Mouse (Mus musculus) cerebellum, adult (tissue): ENCODE measurements around the gene Zfp59.
"Not testable (repeated sequence)": the region's sequence is repeated elsewhere in the genome, so short reads cannot be mapped to it uniquely, and the experiment has no call there.

Experiments used
- ATAC-seq: cut with Nextera tagmentation; 2 replicates; pipeline ENCODE4 v1.9.2; 2017; ENCODE audit warnings: mild to moderate bottlenecking, moderate library complexity, mixed read lengths; ENCODE audit not compliant: insufficient number of reproducible peaks, low FRiP score, low TSS enrichment

Gene Zfp59

DNA sequence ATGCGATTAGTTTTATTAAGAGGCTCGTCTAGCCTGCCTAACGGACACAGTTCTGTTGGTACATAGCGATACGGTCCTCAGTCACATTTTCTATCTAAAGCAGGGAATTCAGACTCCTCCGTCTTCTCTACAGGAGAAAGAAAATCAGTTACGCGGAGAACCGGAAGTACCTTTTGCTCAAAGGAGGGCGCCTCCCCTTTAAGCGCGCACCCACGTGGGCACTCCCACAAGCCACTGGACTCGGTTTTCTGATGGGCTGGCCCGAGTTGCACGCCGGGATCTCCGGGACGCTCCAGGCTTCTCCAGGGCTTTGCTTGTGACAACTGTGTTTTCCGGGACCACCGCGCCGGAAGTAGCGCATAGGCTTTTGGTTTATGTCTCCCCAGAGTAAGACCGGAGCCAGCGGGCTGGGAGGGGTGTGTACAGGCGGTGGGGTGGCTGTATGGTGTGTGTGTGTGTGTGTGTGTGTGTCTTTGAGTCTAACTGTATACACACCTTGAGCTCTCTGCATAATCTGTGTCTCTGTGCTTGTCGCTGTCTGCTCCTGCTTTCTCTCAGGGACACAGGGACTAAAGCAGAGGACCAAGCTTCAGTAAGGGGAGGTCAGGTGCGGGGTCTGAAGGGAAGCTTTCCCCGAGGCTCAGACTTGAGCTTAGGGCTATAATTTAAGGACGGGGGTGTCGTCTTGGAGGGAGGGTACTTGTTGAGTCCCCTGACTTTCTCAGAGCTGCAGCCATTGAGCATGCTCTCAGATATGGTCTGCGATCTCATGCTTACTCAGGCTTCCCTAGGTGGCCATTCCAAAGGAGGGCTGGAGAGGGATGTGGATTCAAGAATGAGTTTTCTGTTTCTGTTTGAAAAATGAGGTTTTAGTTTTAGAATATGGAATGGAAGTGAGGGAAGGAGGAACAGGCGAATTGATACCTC is at the start of gene Zfp59:
Gene Zfp59, plus strand, starts transcription at position 285 of the 927 bp plus-strand sequence.
- ATAC-seq = peak; percentile 83; the same call in 1 of the 2 replicates

DNA sequence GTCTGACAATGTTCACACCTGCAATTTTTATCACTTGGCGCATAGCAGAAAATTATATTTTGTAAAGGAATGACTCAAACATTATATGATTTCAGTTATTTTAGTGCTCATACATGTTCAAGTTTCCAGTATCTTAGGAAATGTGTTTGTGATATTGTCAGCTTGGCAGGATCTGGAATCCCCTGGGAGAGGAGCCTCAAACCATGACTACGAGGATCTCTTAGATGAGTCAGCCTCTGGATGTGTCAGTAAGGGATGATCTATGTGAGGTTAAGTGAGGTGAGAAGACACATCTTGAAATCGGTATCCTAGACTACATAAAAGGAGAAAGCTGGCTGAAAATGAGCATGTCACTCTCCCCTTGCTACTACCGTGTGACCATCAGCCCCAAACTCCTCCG is 49.1 kb upstream of the Zfp59 start:
- no peak for ATAC-seq

DNA sequence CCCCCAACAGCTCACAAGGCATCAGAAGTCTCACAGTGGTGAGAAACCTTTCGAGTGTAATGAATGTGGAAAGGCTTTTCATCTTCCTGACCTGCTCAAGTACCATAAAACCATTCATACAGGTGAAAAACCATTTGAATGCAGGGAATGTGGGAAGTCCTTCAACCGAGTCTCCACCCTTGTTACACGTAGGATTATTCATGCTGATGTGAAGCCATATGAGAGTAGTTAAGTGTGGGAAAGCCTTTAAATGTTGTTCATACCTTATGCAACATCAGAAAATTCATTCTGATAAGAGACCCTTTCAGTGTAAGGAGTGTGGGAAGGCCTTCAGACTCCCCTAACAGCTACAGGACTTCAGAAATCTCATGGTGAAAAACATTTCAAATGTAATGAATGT is 44.5 kb upstream of the Zfp59 start:
- not testable (repeated sequence) for ATAC-seq

DNA sequence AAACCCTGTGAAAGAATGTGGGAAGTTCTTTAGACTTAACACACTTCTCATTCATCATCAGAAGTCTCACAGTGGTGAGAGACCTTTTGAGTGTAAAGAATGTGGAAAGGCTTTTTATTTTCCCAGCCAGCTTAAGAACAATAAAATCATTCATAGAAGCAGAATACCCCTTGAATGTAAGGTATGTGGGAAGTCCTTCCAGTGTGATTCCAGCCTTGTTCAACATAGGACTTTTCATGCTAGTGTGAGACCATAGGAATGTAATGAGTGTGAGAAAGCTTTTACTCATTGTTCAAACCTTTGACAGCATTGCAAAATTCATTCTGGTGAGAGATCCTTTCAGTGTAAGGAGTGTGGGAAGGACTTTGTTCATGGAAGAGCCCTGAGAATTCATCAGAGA is 43.8 kb upstream of the Zfp59 start:
- ATAC-seq = no peak

DNA sequence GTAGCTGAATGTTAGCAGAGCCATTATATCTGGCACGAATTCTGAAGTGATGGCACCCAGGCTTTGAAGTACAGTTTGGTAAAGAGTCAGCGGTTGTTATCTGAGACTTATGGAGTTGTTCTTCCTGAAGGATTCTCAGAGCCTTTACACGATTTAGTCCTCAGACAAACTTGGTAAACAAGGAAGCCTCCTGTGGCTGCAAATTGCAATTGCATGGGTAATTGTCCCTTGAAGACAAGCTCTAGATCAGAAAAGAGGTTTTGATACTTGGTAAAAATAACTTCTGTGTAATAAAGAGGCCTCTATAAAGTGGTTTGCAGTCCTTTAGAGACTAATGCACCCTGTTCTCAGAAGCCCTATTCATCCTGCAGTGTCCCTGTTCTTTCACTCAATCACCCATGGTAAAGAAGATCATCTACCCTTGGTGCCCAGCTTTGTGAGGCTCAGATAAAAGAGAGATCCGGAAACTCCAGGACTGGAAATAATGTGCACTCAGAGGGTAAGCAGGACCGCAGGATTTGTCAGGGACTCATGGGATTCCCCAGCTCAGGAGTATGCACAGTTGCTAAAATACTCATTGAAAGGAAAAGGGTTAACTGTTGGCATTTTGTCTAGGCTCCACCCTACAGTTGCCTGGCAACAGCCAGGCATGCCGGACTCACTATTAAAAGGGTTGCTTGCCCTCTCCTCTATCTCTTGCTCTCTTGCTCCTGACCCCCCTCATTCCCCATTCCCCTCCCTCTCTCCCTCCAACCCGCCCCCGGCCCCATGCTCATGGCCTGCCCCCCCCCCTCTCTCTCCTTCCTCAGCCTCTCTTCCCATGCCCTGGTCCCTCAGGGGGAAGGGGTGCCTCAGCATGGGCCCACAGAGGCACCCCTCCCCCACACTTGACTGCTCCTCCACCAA is 40.2 kb upstream of the Zfp59 start:
- ATAC-seq = no peak

DNA sequence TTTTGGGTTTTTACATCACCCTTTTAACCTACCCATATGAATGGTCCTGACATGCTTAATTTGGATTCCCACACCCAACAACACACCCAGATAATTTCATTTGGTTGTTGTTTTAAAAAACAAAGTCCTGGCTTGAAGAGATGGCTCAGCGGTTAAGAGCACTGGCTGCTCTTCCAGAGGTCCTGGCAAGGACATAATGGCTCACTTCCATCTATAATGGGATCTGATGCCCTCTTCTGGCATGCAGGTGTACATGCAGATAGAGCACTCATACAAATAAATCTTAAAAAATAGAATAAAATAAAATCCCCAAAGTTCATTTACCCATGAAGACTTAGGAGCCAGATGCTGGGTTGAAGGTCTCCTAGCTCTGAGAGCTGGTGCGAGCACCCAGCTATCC is 37.3 kb upstream of the Zfp59 start:
- ATAC-seq = no peak

DNA sequence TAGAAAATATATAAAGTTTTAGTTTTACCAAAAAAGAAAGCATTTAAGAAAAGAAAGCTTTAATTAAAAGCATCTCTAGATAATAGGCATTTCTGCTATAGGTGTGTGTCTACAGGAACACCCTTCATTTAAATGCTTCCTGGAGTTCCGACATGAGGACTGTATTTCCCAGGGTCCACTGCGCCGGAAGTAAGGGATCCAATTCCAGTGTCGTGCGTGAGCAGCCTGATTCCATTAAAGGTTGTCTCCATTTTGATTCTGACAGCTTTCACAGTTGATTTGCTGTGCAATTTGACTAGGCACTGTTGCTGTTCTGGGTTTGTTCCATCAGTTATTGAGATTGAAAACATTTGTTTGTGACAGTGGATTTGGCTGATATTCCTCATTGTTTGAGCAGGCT is 35.4 kb upstream of the Zfp59 start:
- ATAC-seq = no peak

DNA sequence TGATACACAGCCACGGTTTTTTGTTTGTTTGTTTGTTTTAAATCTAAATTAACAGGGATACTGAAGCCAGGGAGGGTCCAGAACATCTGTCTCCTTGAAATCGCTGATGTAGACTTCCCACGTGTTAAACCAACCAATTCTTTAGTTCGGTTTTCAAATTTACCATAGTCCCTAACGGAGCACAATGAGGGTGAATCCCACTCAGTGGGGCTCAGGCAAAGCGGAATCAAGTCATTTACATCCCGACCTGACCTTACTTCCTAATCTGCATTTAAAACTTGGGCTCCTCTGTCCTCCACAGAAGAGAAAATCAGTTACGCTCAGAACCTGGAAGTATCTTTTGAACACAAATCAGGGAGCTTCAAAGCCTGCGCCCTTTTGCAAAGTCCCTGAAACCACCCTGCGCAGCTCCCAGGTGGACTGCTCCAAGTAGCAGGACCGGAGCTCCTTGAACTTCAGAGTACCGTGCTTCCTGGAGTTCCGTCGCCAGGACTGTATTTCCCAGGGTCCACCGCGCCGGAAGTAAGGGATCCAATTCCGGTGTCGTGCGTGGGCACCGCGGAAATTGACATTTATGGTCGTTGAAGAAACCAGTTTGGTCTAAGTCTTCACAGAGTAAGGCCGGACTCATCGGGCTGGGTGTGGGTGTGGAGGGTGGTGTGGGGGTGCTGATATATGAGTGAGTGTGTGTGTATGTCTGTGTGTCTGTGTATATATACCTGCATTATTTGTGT is 33.9 kb upstream of the Zfp59 start:
- ATAC-seq = peak; percentile 72; the same call in 1 of the 2 replicates

DNA sequence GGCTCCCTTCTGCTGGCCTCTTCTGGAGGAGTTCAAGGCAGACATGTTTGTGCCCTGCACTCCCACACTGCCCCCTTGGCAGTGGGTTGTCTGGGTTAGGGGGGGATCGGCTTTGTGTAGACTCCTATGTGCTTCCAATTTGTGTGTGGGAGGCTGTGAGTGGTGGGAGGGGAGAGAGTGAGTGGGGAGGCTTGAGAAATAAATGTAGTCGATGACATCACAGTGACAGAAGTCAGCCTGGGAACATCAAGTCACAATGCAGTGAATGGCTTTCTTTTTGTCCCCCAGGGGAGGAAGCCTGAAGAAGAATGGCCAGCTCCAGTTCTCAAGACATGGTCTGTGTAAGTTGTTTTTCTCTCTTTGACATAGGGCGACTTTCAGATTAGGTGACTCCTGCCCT is 31.5 kb upstream of the Zfp59 start, which contains the start of gene Zfp626:
Gene Zfp626, plus strand, starts transcription at position 301 of the 400 bp plus-strand sequence.
- ATAC-seq = not testable (repeated sequence)

DNA sequence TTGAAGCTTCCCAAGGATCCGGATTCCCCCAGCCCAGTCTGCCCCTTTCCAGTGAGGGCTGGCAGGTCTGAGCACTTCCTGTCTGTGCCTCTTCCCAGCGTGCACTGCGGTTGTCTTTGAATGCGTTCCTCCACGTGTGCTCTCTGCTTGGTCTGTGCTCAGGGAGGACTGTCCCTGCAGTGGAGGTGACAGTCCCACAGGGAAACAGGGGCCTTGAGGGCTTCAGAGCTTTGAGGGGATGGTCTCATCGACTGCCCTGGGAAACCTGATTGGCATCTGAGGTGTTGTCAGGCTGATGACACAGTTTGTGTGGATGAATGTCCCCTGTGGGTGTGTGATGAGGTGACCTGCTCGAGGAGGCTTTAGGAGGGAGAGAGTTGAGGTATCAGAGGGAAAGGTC is 31.1 kb upstream of the Zfp59 start:
- ATAC-seq = not testable (repeated sequence)

DNA sequence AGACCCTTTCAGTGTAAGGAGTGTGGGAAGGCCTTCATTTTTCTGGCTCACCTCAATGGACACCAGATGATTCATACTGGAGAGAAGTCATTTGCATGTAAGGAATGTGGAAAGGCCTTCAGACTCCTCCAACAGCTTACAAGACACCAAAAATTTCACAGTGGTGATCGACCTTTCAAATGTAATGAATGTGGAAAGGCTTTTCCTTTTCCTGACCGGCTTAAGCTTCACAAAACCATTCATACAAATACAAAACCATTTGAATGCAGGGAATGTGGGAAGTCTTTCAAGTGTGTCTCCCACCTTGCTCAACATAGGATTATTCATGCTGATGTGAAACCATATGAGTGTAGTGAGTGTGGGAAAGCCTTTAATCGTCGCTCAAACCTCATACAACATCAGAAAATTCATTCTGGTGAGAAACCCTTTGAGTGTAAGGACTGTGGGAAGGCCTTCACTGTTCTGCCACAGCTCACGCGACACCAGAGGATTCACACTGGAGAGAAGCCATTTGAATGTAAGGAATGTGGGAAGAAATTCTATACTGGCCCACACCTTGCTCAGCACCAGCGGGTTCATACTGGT is 19.8 kb upstream of the Zfp59 start:
- no peak for ATAC-seq

DNA sequence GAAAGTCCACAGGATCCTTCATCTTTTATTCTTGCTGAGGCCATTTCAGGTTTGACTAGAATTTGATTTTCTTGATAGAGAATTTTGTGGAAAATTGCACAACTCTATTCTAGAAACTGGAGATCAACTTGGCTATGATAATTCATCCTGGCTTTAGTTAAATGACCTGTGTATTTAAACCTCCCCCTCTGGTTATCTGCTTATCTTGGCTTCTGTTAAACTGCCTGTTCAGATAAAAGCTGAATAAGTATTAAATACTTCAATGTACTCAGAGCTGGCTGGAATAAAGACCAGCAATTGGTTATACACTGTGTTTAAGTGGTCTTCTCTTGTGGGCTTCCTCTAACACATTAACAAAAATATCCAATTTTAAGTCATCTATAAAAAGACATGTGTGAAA is 15.8 kb upstream of the Zfp59 start:
- no peak for ATAC-seq

DNA sequence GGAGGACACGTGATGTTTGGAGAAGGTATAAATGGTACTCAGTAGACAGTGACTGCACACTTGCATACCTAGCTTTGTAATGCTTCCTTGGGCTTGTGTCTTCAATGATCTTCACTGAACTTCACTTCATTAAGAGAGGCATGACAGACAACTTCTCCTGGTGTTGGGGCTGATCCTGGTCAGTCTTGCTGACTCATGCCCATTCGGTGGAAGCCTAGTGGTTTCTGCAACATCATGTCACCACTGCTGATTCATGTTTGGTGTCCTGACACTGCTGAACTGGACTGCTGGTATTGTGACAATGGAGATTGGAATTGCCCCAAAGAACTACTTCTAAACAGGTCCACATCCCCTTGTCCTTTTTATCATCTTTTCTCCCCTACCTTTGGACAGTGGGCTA is 4.3 kb upstream of the Zfp59 start:
- ATAC-seq = no peak

DNA sequence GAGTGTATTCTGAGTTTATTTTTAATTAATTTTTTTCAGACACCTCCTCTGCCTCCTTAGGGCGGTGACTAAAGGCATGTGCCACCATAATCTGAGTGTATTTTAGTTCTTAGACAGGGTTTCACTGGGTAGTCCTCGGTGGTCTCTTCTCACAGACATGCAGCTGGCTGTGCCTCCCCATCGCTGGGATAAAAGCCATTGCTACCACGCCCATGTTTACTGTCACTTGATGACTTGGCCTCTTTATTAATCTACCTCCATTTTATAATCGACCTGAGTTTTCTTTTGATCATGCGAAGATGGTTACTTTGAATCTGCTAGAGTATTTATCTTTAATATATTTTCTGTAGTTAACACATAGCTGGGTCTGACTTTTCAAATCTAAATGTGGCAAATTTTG is 511 bp upstream of the Zfp59 start:
- ATAC-seq = no peak

DNA sequence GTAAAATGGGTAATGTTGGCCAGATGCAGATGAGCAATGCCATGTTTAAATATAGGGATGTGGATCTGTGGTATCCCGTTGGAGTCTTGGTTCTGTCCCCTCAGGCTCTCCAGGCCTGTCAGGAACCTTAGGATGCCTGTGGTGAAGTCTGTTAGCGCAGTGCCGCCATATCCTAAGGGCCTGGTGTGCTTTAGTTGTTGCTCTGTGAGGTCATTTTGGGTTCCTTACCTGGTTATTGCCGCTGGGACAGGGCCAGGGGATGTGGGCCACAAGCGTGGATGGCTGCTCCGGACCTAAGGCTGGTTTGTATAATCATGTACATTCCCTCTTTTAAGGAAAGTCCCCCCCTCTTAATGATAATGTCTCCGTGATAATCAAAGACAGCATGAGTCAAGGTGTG is 1.2 kb downstream of the Zfp59 start:
- ATAC-seq = no peak

DNA sequence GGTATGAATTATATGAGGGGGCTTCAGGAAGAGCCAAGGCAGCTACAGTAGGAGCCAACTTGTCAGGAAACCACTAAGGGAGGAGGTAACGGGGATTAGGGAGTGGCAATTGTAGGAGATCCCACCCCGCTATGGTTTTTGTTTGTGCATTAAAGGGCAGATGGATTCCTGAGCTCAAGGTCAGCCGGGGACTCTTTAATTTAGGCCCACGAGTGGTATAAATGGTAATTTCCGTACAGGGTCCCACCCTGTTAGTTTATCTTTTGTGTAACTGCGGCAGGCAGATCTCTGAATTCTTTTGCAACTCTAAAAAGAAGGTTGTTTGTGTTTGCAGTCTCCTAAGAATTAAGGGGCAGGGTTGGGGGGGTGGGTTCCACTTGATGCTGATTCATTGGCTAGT is 1.7 kb downstream of the Zfp59 start:
- ATAC-seq = no peak

DNA sequence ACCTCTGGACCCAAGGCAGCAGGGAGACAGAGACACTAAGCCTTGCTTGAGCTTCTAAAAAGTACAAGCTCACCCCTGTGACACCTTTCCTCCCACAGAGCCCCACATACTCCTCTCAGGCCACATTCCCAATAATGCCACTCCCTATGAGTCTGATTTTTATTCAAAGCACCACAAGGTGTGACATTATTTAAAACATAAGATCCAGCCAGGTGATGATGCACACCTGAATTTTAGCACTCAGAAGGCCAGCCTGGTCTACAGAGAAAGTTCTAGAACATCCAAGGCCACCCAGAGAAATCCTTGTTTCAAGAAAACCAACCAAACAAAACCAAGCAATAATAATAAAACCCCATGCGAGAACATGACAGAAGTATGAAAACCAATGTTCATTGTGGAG is 18.8 kb downstream of the Zfp59 start, which contains the start of gene Zfp607a:
Gene Zfp607a, plus strand, starts transcription at position 301 of the 400 bp plus-strand sequence.
- no peak for ATAC-seq

DNA sequence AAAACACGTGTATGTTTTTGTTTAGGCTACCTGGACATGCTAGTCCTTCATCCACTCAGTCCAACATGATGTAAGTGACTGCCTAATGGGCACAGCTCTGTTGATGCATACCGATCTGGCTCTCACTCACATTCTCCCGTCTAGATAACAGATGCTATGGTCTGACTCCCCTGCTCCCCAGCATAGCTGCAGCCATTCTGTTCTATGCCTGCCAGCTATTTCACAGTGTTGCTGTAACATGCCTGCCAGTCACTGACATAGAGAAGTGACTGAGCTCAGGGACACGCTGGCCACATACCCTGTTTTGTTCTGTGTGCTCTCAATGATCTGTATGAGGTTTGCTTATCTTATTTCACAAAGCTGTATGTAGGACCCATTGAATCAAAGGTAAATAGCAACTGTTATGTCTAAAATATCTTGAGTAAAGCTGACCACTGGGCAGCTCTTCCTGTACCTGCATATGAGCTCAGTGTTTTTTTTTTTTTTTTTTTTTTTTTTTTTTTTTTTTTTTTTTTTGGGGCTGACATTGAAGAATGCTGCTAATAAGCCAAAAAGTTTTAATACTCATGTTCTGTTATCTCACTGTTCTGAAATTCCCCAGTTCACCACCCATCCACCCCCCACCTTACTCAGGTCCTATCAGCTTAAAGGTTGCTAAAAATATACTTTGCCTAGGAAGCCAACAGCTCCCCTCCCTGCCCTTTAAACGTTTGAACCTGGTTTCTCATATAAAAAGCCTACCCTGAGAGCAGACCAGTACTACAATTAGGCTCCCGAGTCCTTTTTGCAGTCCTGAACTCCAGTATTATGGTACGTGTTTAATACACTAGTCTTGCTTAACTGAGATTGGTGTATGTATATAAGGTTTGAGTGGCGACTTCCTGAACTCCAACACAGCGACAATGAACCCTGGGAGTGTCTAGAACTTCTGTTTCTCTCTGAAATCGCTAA is 21.2 kb downstream of the Zfp59 start:
- no peak for ATAC-seq
